Mouse (Mus musculus) midbrain, embryonic 12.5 days (tissue): ENCODE results near the gene Dnah8. TPM values are rescaled to one million over a fixed set of nuclear protein-coding genes. Genes with fewer than 3 reads are reported as not detected.
A peak's percentile ranks its signal among the peaks of the same experiment; 100 is the strongest.

ENCODE experiments used
- ATAC-seq: fragments of 200-750 bp; cut with Nextera tagmentation; 2 replicates; pipeline ENCODE4 v1.8.0; 2017; ENCODE audit warnings: low read depth, moderate TSS enrichment, moderate library complexity; ENCODE audit not compliant: low FRiP score
- H3K27ac ChIP-seq: fragments of 300-500 bp; sonication (generic); replicated peaks from 2 replicates; pipeline ENCODE4 v1.5.1; 2016; ENCODE audit warnings: mild to moderate bottlenecking
- H3K27me3 ChIP-seq: fragments of 300-500 bp; sonication (generic); 2 replicates; pipeline ENCODE4 v1.6.1; 2016; ENCODE audit warnings: mild to moderate bottlenecking
- H3K36me3 ChIP-seq: fragments of 300-500 bp; sonication (generic); 2 replicates; pipeline ENCODE4 v1.6.1; 2016
- H3K4me1 ChIP-seq: fragments of 300-500 bp; sonication (generic); 2 replicates; pipeline ENCODE4 v1.6.1; 2016
- H3K4me2 ChIP-seq: fragments of 300-500 bp; sonication (generic); replicated peaks from 2 replicates; pipeline ENCODE4 v1.6.1; 2016; ENCODE audit warnings: mild to moderate bottlenecking, moderate library complexity
- H3K4me3 ChIP-seq: fragments of 300-500 bp; sonication (generic); 2 replicates; pipeline ENCODE4 v1.5.1; 2016; ENCODE audit warnings: mild to moderate bottlenecking
- H3K9ac ChIP-seq: fragments of 300-500 bp; sonication (generic); replicated peaks from 2 replicates; pipeline ENCODE4 v1.6.1; 2016; ENCODE audit warnings: mild to moderate bottlenecking, moderate library complexity
- H3K9me3 ChIP-seq: fragments of 300-500 bp; sonication (generic); 2 replicates; pipeline ENCODE4 v1.6.1; 2016; ENCODE audit warnings: mild to moderate bottlenecking
- WGBS: fragments of 180-500 bp; shearing (Covaris S2); methylation state at CpG from one replicate; pipeline ENCODE4 v1.1.7; 2016; 5-methylcytosine and 5-hydroxymethylcytosine counted together
- polyA plus RNA-seq: library from polyadenylated mRNA; unstranded; fragments of >200 nt; fragmentation: Nextera tagmentation; extraction: Ambion mirVana; gene quantifications from 2 replicates; pipeline ENCODE4 v1.2.1, GENCODE M21; 2016

The Dnah8 gene
- polyA plus RNA-seq, 1 experiment from 2014 or later = 0.66 TPM

DNA sequence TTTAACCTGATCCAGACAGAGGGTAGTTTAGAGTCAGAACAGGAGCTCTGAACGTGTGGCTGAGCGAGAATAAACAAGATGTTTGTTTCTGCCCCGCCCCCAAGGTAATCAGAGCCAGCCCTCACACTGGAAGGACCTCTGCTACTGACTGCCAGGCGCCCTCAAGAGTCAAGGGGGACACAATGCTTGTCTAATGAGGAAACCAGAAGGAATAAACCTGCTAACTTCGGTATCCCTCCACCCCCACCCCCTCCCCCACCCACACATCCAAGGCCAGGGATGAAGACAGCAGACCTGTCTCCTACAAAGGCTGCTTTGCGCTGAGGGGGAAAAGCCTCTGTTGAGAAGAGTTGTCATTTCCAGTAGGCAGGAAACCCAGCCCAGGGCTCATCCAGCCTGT lies 29.3 kb upstream of the Dnah8 start:
- Histone ChIP-seq H3K9ac (no peak overlapping the region), H3K4me3 (no peak overlapping the region), H3K27me3 (no peaks in the 10 kb centered on the region), H3K27ac (peak overlapping the region; percentile 60), H3K4me1 (peaks cover 13% of the 10 kb centered on the region), H3K36me3 (peaks cover 50% of the 10 kb centered on the region), H3K9me3 (no peaks in the 10 kb centered on the region; the same call in 1 of the 2 replicates), H3K4me2 (no peak overlapping the region)
- ATAC-seq = no peak
- 59% methylated on average over 6 of the region's 6 CpGs for WGBS

DNA sequence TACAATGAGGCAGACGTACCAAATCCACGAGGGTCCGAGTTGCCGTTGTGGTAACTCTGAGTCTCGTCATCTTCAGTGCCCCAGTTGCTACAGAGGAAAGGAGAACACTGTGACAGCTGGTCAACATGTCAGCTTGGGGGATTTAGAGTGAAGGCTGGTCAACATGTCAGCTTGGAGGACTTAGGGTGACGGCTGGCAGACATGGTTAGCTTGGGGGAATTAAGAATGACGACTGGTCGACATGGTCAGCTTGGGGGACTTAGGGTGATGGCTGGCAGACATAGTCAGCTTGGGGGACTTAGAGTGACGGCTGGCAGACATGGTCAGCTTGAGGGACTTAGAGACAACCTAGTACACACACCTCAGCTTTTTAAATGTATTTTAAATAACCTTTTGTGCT lies 26.4 kb upstream of the Dnah8 start:
- H3K27me3 ChIP-seq = no peaks in the 10 kb centered on the region
- no peak overlapping the region for H3K4me3 ChIP-seq
- no peaks in the 10 kb centered on the region; the same call in 1 of the 2 replicates for H3K9me3 ChIP-seq
- WGBS = 93% methylated on average over 9 of the region's 9 CpGs
- no peak for ATAC-seq
- no peak overlapping the region for H3K9ac ChIP-seq
- no peak overlapping the region for H3K27ac ChIP-seq
- peaks cover 58% of the 10 kb centered on the region for H3K36me3 ChIP-seq
- H3K4me2 ChIP-seq = no peak overlapping the region
- peaks cover 9% of the 10 kb centered on the region for H3K4me1 ChIP-seq

DNA sequence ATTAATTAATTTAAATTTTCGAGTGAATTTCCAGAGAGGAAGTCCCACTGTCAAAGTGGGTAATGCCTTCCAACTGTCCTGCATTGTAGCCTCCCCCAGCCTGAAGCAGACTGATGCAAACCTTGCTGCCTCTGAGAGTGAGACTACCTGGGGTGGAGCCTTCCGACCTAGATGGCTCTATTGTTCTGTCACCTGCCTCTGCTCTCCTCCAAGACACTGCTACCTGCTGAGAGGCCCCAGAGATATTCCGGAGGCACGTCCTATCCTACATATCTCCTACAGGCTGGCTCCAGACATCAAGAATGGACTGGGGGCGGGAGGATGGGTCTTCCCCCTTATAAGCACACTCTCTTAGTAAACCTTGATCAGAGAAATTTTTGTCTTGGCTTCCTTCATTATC lies 25.9 kb upstream of the Dnah8 start:
- Histone ChIP-seq H3K27me3 (no peaks in the 10 kb centered on the region), H3K9ac (no peak overlapping the region), H3K27ac (no peak overlapping the region), H3K4me1 (peaks cover 9% of the 10 kb centered on the region), H3K4me2 (no peak overlapping the region), H3K36me3 (peaks cover 61% of the 10 kb centered on the region), H3K9me3 (no peaks in the 10 kb centered on the region; the same call in 1 of the 2 replicates), H3K4me3 (no peak overlapping the region)
- WGBS = 84% methylated on average over 5 of the region's 5 CpGs
- no peak for ATAC-seq

DNA sequence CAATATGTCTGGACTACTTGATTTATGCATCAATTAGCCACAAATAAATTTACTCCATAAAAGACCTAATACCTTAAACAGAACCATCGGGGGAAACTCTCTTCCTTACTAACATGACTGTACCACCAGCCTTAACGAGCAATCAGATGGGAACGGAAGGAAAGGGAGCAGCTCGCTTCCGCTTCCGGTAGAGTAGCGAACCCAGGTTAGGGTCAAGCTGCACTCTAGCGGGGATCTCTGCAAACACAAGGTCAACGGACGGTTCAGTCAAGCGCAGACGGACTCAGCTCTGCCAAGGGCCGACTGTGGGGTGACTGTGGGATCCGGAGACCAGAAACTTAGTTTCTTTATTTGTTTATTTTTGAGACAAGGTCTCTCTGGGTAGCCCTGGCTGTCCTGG lies 22.0 kb upstream of the Dnah8 start:
- ATAC-seq = no peak
- peaks cover 8% of the 10 kb centered on the region; the same call in 1 of the 2 replicates for H3K4me1 ChIP-seq
- H3K4me3 ChIP-seq = no peak overlapping the region
- no peak overlapping the region for H3K4me2 ChIP-seq
- no peak overlapping the region for H3K27ac ChIP-seq
- WGBS = 94% methylated on average over 14 of the region's 14 CpGs
- H3K9me3 ChIP-seq = no peaks in the 10 kb centered on the region
- H3K36me3 ChIP-seq = peaks cover 46% of the 10 kb centered on the region
- H3K27me3 ChIP-seq = no peaks in the 10 kb centered on the region
- no peak overlapping the region for H3K9ac ChIP-seq

DNA sequence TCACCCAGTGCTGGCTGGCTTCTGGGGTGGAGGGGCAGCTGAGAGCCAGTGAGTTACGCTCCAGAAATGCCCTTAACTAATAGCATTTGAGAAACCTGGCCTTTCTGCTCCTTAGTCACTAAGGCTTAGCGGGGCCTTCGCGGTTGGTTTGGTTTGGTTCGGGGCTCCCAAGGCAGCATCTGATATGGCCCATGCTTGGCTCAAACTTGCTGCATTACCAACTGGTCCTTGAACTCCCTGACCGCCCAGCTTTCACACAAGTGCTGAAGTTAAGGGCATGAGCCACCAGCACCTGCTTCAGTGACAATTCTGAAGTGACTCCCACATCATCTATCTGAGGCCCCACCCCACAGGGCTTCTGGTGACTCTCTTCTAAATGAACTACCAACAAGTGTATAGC lies 19.9 kb upstream of the Dnah8 start:
- H3K27ac ChIP-seq = no peak overlapping the region
- H3K9me3 ChIP-seq = no peaks in the 10 kb centered on the region
- H3K4me2 ChIP-seq = no peak overlapping the region
- H3K27me3 ChIP-seq = no peaks in the 10 kb centered on the region
- no peak overlapping the region for H3K4me3 ChIP-seq
- H3K36me3 ChIP-seq = peaks cover 29% of the 10 kb centered on the region
- peaks cover 27% of the 10 kb centered on the region for H3K4me1 ChIP-seq
- H3K9ac ChIP-seq = no peak overlapping the region
- no peak for ATAC-seq
- WGBS = 83% methylated on average over 6 of the region's 6 CpGs

DNA sequence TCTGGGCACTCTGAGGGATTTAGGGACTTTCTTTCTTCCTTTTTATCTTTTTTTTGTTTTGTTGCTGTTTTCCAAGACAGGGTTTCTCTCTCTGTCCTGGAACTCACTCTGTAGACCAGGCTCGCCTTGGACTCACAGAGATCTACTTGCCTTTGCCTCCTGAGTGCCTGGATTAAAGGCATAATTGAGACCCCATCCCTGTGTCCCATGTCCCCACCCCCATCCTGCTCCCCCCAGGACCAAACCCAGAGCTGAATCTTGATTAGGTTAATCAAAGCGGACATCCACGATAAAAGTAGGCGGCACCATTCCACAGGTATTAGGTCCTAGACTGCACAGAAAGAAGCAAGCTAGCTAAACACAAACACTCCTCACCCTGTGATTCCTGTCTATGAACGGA lies 19.2 kb upstream of the Dnah8 start:
- Histone ChIP-seq H3K36me3 (peaks cover 25% of the 10 kb centered on the region), H3K4me1 (peaks cover 28% of the 10 kb centered on the region), H3K4me3 (no peak overlapping the region), H3K9ac (no peak overlapping the region), H3K27ac (no peak overlapping the region), H3K4me2 (no peak overlapping the region), H3K9me3 (no peaks in the 10 kb centered on the region), H3K27me3 (no peaks in the 10 kb centered on the region)
- ATAC-seq = no peak
- 86% methylated on average over 5 of the region's 5 CpGs for WGBS

DNA sequence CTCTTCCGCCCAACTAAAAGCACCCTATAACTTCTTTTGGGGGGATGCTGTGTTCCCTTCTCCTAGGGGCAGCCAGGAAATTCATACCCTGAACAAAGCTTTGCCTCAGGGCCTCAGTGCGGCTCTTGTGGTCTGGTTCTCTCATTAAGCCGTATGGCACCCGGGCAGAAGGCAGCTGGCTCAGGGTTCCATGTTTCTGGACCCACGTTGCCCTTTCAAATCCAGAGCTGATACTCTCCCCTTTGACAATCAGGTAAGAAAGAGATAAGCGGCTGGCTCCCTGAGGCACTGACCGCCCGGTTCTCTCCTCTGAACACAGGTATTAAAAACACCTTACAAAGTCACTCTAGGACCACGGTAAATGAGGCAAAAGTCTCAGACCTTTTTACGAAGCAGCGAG lies 17.9 kb upstream of the Dnah8 start:
- H3K4me3 ChIP-seq = no peak overlapping the region
- H3K27me3 ChIP-seq = no peaks in the 10 kb centered on the region
- H3K4me1 ChIP-seq = peaks cover 34% of the 10 kb centered on the region
- no peak overlapping the region for H3K27ac ChIP-seq
- peaks cover 22% of the 10 kb centered on the region for H3K36me3 ChIP-seq
- ATAC-seq = no peak
- no peaks in the 10 kb centered on the region for H3K9me3 ChIP-seq
- H3K9ac ChIP-seq = no peak overlapping the region
- WGBS = 93% methylated on average over 11 of the region's 11 CpGs
- no peak overlapping the region for H3K4me2 ChIP-seq

DNA sequence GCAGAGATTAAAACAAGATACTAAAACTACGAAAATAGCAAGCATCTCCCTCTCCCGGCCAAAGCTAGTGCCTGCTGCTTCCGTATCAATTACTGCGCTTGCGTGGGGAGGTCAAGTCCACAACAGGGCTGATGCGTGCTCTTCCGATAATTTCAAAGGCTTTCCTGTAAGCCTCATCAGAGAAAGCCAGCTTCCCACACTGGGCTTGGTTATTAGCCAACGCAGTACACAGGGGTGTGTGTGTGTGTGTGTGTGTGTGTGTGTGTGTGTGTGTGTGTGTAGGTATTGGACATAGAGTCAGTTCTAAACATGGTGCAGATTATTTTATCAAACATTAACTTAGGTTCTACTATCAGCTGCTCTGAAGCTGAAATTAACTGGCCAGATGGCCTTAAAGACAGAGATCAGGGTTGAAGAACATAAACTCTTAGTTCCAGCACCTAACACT lies 17.5 kb upstream of the Dnah8 start:
- Histone ChIP-seq H3K4me1 (peaks cover 38% of the 10 kb centered on the region), H3K27ac (no peak overlapping the region), H3K4me2 (no peak overlapping the region), H3K9ac (no peak overlapping the region), H3K36me3 (peaks cover 22% of the 10 kb centered on the region), H3K27me3 (no peaks in the 10 kb centered on the region), H3K9me3 (no peaks in the 10 kb centered on the region), H3K4me3 (no peak overlapping the region)
- 91% methylated on average over 8 of the region's 8 CpGs for WGBS
- no peak for ATAC-seq

DNA sequence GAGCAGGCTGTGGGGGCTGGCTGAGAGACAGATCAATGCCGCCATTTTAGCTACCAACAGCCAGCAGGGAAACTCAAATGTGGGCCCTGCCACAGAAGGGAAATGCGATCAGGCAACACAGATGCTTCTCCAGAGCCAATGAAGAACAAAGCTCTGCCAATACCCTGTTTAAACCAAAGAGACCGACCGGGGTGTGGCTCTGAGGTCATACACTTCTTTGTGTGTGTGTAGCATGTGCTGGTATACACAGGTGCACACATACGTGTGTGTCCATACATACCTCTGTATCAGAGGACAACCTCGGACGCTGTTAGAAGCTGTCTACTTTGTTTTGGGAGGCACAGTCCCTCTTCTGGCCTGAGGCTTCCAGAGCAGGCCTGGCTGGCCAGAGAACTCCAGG lies 16.8 kb upstream of the Dnah8 start:
- Histone ChIP-seq H3K4me1 (peaks cover 42% of the 10 kb centered on the region), H3K36me3 (peaks cover 15% of the 10 kb centered on the region), H3K27me3 (no peaks in the 10 kb centered on the region), H3K4me2 (no peak overlapping the region), H3K9me3 (no peaks in the 10 kb centered on the region), H3K27ac (no peak overlapping the region), H3K4me3 (no peak overlapping the region), H3K9ac (no peak overlapping the region)
- 89% methylated on average over 7 of the region's 7 CpGs for WGBS
- ATAC-seq = no peak

DNA sequence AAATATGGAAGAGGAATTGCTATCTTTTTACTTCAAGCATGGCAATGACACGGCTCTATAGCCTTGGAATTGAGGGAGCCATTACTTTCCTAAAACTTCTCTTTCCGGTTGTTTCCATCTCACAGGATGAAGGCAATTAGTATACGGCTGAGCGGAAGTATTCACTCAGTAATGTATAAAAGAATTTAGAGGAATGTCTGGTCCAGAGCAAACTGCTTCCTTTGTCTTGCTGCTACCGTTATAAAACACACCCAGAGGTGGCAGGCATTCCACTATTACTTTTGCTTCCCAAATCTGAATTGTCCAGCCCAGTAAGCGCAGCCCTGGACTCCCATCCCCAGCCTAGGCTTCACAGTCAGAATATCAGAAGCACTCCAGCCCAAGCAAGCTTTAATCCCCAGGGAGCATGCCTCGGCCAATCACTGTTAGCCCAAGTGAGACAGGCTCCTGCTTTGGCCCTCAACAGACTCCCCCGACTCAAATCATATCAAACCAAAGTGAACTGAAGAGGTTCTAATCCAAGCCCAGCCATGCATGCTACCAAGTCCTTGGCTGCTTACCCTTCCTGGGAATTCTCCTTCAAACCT lies 16.2 kb upstream of the Dnah8 start:
- no peak overlapping the region for H3K4me3 ChIP-seq
- H3K4me2 ChIP-seq = no peak overlapping the region
- ATAC-seq = no peak
- peaks cover 9% of the 10 kb centered on the region for H3K36me3 ChIP-seq
- H3K27ac ChIP-seq = peak overlapping the region; percentile 7; the same call in 1 of the 2 replicates
- no peaks in the 10 kb centered on the region for H3K9me3 ChIP-seq
- WGBS = 59% methylated on average over 8 of the region's 8 CpGs
- no peak overlapping the region for H3K9ac ChIP-seq
- H3K4me1 ChIP-seq = peaks cover 42% of the 10 kb centered on the region
- no peaks in the 10 kb centered on the region for H3K27me3 ChIP-seq

DNA sequence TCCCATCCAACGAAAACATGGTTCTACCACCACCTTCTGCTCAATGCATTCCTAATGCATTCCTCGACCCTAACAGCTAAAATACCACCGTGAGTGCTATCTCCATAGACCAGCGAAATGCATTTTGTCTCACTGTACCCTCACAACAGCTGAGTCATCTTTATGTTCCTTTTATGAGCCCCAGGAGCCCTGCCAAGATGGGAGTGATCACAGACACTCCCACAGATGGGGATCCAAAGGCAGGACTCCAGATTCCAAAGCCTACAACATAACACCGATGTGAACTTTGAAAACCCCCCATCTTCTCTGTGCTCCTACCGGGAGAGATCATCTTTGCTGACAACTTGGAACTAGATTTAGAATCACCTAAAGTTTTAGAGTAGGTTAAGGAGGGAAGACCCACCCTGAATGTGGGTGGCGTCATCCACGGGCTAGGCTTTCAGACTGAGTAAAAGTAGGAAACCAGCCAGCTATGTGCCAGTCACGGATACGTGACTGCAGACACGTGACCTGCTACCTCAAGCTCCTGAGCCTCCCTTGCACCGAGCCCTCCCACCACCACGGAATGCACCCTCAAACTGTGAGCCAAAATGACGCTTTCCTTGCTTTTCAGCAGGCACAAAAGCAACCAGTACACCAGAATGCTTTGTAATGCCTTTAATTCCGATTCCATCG lies 14.7 kb upstream of the Dnah8 start:
- ATAC-seq = no peak
- Histone ChIP-seq H3K9me3 (no peaks in the 10 kb centered on the region), H3K27ac (no peak overlapping the region), H3K4me2 (no peak overlapping the region), H3K4me3 (no peak overlapping the region), H3K4me1 (peaks cover 42% of the 10 kb centered on the region), H3K36me3 (no peaks in the 10 kb centered on the region), H3K27me3 (no peaks in the 10 kb centered on the region), H3K9ac (no peak overlapping the region)
- whole genome bisulfite sequencing = 93% methylated on average over 16 of the region's 16 CpGs

DNA sequence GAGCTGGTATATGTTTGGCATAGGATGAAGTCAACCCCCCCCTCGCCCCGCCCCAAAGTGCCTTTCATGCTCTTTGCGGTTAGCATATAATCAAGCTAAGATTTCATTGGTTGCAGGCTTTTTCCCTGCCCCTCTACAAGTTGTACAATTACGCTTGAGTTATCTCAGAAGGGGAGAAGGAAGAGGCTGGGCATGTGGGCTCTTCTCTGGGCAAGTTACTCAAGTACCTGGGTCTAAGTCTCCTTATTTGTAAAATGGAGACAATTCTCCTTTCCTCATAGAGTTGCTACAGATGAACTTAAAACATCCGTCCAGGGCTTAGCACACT lies 14.2 kb upstream of the Dnah8 start:
- Histone ChIP-seq H3K36me3 (no peaks in the 10 kb centered on the region), H3K9ac (no peak overlapping the region), H3K9me3 (no peaks in the 10 kb centered on the region), H3K27me3 (no peaks in the 10 kb centered on the region), H3K4me2 (no peak overlapping the region), H3K4me1 (peaks cover 42% of the 10 kb centered on the region), H3K4me3 (no peak overlapping the region), H3K27ac (no peak overlapping the region)
- WGBS = 96% methylated on average over 5 of the region's 5 CpGs
- ATAC-seq = no peak

DNA sequence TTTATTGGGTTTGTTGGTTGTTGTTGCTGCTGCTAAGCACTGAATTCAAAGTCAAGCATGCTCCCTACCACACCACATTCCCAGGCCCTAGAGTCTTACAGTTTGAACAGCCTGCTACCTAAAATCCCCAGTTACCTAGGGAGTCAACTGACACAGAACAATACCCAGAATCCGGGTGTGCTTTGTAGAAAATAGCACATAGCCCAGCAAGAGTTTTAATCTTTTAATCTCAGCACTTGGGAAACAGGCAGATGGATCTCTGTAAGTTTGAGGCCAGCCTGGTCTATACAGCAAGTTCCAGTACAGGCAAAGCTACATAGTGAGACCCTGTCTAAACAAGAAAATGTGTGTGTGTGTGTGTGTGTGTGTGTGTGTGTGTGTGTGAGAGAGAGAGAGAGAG lies 13.4 kb upstream of the Dnah8 start:
- Histone ChIP-seq H3K9me3 (no peaks in the 10 kb centered on the region), H3K4me1 (peaks cover 42% of the 10 kb centered on the region), H3K27me3 (no peaks in the 10 kb centered on the region), H3K4me2 (peak overlapping the region; percentile 64; the same call in 1 of the 2 replicates), H3K9ac (no peak overlapping the region), H3K4me3 (no peak overlapping the region), H3K36me3 (no peaks in the 10 kb centered on the region), H3K27ac (no peak overlapping the region)
- ATAC-seq = no peak
- WGBS = 34% methylated on average over 1 of the region's 1 CpGs
